Mouse (Mus musculus) left cerebral cortex, adult 9 months (tissue): ENCODE results near the gene Ank3.

Experiments
- DNase-seq, 2 experiments: peaks; one replicate each; pipeline ENCODE4 v3.0.0; 2022; ENCODE audit warnings: low spot score in 2 of 2

Ank3 gene

DNA sequence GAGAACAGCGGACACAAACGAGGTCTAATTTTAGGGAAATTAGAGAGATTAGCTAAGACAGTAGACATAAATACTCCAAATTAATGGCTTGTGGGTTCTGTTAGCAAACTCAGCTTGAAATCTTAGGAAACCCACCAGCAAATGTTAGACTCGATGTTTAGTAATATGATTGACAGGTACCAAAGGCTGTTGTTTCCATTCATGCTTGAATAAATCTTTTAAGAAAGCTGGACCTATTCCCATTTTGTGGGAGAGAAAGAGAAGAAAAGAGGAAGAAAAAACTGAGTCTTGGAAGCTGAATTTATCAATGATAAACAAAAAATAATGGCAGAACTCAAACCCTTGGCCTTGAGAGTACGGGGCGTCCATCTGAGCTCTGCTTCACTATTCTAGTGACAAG lies 320.8 kb downstream of the Ank3 start:
- no peak for DNase-seq

DNA sequence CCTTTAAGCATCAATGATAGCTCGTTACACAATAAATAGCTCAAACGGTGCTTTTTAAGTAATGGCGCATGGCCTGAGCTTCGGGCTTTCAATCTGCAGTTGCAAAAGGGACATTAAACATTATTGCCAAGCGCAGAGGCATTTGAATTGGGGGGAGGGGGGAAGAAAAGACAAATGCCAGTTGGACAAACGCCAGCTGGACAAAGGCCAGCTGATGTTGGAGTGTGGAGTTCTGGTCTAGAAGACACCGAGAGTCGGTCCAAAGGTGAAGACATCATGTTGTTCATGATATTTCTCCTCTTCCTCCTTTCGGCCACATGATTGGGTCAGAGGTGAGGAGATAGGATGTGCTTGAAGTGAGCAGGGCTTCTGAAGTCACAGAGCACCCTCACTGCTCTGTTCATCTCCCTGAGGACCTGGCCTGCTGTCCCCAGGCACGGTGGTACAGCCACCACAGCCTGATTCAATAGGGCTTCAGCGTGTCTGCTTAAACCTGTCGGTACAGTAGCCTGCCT lies 321.4 kb downstream of the Ank3 start:
- DNase-seq, result no peak

DNA sequence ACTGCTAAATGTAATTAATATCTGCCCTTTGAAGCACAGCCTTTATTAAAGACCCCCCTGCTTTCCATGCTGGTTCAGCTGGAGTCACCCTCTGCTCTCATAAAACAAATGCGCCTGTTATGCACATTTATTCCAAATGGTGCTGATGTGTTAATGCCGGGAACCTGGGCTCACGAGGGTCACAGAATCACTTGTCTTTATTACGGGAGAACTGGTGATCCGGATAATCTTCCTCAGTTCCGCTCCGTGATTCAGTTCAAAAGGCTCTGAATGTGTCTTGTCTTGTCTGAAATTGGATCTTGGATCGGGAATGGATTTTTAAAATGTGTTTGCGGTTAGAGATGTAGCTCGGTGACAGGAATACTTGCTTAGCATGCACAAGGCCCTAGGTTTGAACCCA lies 321.9 kb downstream of the Ank3 start:
- DNase-seq, result no peak

DNA sequence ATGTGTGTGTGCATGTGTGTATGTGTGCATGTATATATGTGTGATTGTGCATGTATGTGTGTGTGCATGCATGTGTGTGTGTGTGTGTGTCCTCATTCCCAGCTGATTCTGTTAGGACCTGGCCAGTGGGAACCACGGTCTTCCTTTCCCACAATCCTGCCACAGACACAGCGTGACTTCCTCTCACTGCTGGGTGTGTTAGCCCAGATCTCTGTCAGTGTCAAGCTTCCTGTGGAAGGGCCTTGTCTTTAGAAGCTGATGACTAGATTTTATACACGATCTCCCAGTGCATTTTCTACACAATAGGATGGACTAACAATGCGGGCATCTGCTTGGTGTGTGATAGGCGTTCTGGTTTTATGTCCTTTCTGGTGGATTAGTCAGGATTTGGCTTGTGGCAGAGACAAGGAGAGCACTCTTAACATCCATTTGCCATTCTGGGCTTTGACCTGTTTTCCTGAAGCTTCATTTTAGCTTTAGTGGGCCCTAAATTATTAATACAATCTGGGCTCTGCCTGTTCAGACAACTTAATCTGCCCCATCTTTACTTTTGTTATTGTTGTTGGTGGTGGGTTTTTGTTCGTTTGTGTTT lies 322.4 kb downstream of the Ank3 start:
- DNase-seq, result no peak

DNA sequence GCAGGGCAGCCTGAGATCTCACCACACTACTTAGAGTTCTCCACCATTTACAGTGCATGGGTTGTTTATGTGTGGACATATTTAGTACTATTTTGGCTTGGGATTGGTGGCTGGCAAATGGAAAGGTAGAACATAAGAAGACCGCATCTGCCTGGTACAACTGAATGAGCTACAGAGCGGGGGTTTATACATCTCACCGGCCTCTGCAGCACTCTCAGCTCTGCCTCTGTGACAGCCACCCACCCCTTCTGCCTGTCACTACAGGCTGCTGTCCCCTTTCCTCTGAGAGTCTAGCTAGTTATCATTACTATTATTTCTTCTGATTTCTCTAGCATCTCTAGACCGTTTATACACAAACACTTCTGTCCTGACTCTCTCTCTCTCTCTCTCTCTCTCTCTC lies 325.6 kb downstream of the Ank3 start:
- DNase-seq, result no peak

DNA sequence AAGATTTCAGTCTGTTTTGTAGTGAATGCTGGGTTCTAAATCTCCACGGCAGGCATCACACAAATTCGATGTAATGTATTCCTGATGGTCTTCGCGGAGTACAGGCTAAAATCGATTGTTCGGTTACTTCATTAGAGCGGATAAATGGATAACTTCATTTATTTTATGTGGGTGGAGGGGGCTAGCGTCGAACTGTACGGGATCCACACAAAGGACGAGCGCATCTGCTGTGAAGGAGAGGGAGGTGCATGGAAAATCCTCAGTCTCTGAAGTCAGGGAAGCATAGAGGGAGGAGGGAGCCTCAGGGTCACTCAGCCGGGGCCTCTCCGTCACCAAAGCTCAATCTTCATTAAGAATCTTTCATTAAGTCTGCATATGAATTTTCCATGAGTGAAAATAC lies 326.5 kb downstream of the Ank3 start:
- DNase-seq, result no peak

DNA sequence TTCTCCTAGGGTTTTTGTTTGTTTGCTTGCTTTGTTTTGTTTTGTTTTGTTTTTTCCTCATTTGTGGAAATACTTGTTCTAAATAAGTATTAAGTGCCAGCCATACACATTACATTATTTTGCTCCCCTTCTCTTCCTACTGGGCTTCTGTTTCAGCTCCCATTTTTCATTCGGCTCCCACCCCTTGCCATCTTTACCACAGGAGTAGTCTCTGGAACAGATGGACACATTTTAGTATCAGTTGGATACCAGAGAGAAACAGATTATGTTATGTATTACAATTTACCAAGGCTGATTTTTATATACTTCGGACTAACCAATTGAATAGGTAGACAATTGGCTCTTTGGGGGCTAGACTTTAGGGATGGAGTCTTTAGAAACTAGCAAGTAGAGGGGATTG lies 327.7 kb downstream of the Ank3 start:
- DNase-seq, result no peak

DNA sequence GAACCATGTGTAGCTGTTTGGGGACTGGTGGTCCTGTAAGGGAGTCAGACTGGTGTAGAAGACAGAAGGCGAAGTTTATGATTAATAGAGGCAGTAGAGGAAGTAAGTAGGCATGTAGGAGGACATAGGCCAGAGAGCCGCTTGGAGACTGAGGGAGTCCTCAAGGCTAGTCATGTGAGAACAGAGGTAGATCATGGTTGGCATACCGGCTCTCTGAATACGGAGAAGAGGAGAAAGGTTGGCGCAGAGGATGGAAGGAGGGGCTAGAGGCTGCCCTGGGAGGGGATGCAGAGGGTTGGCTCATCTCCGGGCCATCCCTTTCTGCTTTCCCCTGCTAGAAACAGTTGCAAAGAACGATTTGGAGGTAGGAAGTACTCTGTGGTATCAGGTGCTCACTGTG lies 328.2 kb downstream of the Ank3 start:
- no peak for DNase-seq

DNA sequence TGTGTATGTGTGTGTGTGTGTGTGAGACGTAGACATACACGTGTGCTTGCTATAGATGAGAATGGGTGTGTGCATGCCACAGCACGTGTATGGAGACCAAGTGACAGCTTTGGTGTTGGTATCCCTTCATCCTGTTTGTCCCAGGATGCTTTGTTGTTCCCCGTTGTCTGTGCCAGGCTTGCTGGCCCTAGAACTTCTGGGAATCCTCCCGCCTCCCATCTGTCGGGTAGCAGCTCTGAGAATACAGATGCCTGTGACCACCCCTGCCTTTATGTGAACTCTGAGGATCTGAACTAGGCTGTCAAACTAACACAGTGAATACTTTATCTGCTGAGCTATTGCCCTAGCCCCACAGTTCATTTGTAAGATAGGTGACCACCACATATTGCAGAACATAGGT lies 330.3 kb downstream of the Ank3 start:
- DNase-seq, result no peak

DNA sequence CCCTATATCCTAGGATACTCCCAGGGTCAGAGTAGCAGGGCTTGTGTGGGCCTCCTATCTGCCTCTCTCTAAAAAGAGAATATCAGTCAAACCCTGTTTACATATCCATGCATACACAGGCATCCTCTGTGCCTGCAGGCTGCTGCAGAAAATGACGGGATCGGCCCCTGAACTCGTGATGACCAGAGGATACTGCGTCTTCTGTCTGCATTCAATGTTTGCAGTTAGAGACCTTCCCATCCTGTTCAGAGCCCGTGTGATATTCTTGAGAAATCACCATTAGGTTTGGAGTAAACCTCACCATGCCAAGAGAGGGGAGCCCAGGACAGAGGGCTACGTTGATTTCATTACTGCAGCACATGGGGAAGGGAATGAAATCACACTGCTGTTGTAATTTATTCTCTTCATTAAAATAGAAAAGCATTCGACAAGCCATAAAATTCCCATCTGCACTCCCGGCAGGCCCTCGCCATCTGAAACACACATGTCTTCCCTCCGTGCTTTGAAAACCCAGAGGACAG lies 331.8 kb downstream of the Ank3 start:
- DNase-seq, result no peak

DNA sequence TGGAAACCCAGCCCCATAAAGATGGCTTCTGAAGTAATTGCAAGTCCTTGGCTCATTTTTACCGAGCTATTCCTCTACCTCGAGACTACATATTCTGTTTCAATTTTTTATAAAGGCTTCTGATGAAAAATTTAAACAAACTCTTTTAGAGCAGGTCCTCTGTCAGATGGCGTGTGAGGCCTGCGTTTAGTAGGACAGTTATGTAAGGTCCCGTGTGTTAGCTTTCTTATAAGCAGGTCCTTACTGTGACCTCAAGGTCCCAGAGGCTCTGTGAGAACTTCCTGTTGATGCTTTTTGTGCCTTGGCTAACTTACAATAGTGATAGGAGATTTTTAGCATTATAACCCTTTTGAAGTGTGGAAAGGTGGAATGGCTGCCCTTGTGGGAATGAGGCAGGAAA lies 332.8 kb downstream of the Ank3 start:
- DNase-seq, result no peak

DNA sequence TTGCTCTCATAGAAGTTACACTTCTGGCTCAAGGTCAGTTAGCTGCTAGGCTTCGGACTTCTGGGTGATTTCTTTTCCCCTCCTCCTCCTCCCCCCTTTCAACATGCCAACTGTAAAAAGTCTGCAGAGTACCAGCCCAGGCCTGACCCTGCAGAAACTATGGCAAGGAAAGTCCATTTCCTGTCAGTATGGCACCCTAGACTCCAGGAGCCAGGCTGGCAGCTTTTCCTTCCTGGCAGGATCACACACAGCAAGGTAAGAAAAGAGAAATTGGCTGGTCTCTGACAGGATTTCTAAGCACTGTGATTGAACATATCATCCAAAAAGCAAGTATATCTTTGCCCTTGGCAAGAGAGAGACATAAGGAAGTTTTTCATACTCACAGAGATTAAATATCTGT lies 333.3 kb downstream of the Ank3 start:
- no peak for DNase-seq

DNA sequence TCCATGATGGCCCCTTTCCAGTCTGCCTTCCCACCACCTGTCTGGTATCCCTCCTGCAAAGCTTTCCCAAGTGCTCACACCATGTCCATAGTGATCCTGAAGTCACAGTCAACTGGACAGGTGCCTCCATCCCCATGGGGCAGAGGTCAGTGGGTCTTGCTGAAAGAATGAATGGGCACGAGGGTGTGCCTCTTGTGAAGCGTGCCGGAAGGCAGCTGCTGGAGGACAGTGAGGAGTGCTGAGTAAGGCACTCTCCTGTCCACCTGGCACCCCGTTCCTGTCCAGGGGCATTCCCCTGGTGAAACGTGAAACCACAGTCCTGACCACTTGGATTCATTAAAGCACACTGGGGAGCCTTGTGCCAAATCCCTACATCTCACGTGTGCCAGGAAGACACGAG lies 337.7 kb downstream of the Ank3 start:
- DNase-seq, result no peak

DNA sequence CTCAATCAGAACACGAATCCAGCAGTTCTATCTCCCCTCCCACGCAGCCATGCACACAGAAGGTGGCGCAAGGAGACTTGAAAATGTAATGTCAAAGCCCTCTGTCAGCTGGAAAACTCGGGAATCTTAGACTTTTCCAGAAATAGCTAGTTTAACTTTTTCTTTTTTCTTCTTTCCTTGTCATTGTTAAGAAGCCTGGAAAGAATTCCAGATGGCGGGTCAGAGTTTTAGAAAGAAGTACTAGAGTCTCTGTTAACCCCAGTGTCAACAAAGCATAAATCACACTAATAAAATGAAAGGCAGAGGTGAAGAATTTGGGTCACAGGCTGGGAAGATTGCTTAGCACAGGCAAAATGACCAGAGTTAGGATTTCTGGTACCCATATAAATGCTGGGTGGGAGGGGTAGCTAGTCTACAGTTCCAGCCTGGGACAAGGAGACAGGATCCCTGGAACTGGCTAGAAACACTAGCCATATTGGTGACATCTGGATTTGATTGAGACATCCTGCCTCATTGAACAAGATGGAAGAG lies 340.2 kb downstream of the Ank3 start:
- DNase-seq, result no peak

DNA sequence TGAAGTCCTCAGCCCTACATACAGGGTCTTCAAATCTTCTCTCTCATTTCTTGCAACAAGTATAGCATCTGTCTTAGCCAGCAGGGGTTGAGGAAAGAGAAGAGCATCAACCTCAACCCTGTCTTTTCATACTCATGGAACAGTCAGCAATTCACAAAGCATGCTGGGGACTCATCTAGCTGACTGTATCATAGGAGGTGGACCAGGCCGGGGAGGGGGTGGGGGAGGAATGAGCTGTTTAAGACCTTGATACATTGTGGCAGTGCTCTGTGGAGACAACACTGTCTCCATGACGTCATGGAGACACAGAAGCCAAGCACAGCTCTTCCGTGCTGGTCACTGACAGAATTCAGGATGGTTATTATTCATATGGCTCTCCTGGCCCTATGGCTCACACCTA lies 344.0 kb downstream of the Ank3 start:
- DNase-seq, result no peak

DNA sequence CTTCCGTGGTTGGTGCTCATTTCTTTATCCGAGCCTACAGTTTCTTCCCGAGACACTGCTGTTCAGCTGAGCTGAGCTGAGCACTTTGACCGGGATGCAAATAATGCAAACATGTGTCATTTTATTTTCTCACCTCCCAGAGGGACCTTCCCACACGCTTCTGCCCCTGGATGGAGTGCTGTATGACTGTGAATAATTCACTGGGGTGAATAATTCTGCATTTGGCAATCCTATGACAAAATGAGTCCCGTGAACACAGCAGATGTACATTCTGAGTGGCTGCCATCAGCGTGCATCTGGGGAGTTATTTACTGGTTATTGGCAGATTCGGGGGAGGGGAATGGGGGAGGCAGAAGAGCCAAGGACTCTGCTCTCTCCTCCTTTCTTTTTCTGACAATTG lies 345.6 kb downstream of the Ank3 start:
- DNase-seq, result peak in 1 of 2 experiments; percentile 53

DNA sequence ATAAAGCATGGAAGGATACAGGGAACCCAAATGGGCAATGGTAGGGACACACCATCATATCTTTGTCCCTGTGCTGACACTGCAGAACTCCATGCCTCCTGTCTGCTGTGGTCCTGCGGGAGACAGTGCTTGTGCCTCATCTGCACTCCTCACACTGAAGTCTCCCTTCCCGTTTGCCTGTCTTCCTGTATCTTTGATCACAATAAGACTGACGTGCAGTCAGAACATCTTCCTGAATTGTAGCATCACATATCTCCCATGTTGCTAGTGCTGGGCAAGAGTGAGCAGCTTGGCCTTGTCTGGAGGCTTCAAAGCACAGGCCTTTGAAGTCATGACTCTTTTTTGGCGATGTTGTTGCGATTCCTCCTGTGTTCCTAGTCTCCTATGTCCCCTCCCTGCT lies 346.3 kb downstream of the Ank3 start:
- no peak for DNase-seq

DNA sequence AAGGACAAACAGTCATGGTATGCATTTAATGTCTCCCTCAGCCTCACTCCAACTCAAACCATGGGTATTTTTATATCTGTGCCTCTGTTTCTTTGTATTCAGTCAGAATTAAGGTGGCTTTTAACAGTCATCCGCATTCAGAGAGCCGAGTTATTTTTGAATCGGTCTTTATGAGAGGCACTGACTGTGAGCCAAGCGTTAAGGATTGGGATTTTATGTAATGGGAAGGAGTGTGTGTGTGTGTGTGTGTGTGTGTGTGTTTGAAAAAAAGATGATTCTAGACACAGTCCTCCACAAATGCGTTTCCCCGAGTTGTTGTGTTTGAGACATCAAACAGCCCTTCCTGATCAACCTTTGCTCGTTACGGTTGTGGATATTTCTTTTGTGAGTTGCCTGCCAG lies 347.7 kb downstream of the Ank3 start:
- DNase-seq, result no peak

DNA sequence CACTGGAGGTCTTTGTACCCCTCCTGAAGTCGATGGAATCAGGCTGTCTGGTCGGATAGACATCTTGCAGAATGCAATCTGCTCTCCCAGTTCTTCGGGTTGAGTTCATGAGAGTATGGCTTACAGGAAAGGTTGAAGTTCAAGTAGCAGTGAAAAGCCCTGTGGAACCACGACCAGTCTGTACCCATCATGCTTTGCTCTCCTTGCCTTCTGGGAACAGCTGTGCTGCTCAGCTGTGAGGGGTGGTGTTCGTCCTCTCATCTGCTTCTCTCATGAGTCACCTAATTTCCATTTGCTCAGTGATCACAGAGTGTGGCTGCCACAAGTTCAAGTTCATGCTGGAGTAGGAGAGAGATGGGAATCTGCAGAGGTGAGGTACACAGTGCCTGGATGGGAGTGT lies 348.2 kb downstream of the Ank3 start:
- DNase-seq, result no peak

DNA sequence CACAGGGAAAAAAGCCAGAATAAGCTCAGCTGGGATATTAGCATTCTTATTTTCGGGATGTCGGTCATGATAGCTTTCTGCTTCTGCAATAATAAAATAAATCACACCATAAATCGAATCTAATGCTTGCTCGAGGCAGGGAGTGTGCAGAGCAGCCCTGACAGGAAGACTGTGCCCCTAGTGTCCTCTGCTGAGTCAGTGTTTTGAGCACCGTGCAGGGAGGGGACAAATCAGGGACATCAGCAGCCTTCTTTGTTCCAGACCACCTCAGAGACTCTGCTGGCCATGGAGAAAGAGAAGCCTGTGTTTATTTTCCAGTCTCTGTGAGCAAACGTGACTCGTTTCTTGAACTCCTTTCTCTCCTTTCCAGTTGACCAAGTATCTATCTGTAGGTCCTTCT lies 352.8 kb downstream of the Ank3 start:
- no peak for DNase-seq

DNA sequence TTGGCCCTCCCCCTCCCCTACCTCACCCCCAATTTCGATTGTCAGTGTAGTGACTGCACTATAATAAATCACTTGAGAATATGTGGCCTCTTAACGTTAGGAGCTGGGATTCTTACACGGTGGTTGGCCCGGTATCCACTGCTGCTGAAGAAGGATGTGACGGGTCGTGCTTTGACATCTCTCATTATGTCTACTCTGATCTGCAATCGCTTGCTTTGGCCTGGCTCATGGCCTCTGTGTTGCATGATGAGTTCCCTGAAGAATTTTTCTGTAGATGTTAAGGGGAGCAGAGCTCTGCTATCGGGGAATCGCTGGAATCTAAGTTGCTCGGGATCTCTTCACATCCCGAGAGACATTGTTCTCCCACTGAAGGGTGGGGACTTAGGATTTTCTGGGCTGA lies 354.9 kb downstream of the Ank3 start:
- DNase-seq, result no peak

DNA sequence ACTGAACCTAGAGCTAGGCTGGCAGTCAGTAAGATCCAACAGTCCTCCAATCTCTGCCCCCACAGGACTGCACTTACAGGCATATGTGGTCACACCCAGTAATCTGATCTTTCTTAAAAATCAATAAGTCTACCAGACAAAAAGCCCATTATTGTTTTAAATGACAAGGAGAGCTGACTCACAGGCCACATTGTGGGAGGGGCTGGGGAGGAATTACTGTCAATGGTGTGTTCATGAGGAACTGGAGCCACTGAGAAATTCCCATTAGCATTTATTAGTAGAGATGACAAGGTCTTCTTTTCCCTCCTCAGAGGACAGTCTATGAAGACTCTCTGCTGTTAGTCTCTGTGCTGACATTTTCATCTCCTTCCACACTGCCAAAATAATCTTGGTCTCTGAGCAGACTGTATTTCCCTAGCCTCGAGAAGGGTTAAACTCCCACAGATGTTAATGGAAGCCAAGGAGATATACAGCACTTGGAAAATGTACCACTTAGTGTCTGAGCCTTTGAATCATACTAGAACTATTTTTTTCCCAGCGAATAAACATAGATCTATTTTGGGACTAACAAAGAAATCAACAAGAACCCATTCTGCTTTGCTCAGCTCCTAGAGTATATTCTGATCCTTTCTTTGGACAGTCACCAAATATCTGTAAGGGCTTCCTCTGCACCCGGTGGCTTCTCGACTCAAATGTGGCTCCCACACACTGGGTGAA lies 358.5 kb downstream of the Ank3 start:
- DNase-seq, result peak in 1 of 2 experiments; percentile 56

DNA sequence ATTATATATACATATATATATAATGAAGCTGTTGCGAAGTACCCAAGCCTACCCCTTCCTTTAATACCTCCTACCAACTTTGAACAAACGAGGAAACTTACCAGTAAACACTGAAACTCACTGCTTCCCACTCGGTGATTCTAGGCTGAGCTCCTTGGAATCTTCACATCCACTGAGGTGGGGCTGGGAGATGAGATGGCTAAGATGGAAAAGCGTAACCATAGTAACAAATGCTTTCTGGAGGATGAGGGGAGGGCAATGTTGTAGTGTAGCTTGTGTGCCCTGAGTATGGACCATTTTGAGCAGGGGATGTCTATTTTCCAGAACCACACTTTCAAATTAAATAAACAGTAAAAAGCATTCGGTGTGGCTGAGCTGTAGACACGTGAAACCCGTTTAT lies 364.4 kb downstream of the Ank3 start:
- DNase-seq, result no peak
